Mouse (Mus musculus) embryonic facial prominence, embryonic 15.5 days (tissue): ENCODE data around the gene Olfr67. TPM values are rescaled to one million over a fixed set of nuclear protein-coding genes. Genes with fewer than 3 reads are reported as not detected.
"Not testable (repeated sequence)": the region's sequence is repeated elsewhere in the genome, so short reads cannot be mapped to it uniquely, and the experiment has no call there.

ENCODE experiments used
- ATAC-seq: fragments of 200-750 bp; cut with Nextera tagmentation; 2 replicates; pipeline ENCODE4 v1.8.0; 2017; ENCODE audit warnings: low read depth, moderate TSS enrichment; ENCODE audit not compliant: insufficient number of reproducible peaks, low FRiP score, low TSS enrichment
- H3K27ac ChIP-seq: fragments of 300-500 bp; sonication (generic); replicated peaks from 2 replicates; pipeline ENCODE4 v1.5.1; 2015; ENCODE audit warnings: mild to moderate bottlenecking, inconsistent platforms
- H3K27me3 ChIP-seq: fragments of 300-500 bp; sonication (generic); 2 replicates; pipeline ENCODE4 v1.6.1; 2015; ENCODE audit warnings: inconsistent platforms
- H3K36me3 ChIP-seq: fragments of 300-500 bp; sonication (generic); 2 replicates; pipeline ENCODE4 v1.6.1; 2015; ENCODE audit warnings: mild to moderate bottlenecking, inconsistent platforms
- H3K4me1 ChIP-seq: fragments of 300-500 bp; sonication (generic); 2 replicates; pipeline ENCODE4 v1.6.1; 2015; ENCODE audit warnings: inconsistent platforms
- H3K4me2 ChIP-seq: fragments of 300-500 bp; sonication (generic); replicated peaks from 2 replicates; pipeline ENCODE4 v1.6.1; 2015; ENCODE audit warnings: mild to moderate bottlenecking, inconsistent platforms
- H3K4me3 ChIP-seq: fragments of 300-500 bp; sonication (generic); replicated peaks from 2 replicates; pipeline ENCODE4 v1.5.1; 2015; ENCODE audit warnings: mild to moderate bottlenecking, inconsistent platforms
- H3K9ac ChIP-seq: fragments of 300-500 bp; sonication (generic); 2 replicates; pipeline ENCODE4 v1.6.1; 2015; ENCODE audit warnings: inconsistent platforms
- H3K9me3 ChIP-seq: fragments of 300-500 bp; sonication (generic); replicated peaks from 2 replicates; pipeline ENCODE4 v1.6.1; 2016; ENCODE audit warnings: inconsistent platforms
- WGBS: fragments of 180-500 bp; shearing (Covaris S2); methylation state at CpG from one replicate; pipeline ENCODE4 v1.1.7; 2015; 5-methylcytosine and 5-hydroxymethylcytosine counted together
- polyA plus RNA-seq: library from polyadenylated mRNA; unstranded; fragments of >200 nt; fragmentation: Nextera tagmentation; extraction: Ambion mirVana; gene quantifications from 2 replicates; pipeline ENCODE4 v1.2.1, GENCODE M21; 2015

The Olfr67 gene
- polyA plus RNA-seq, 1 experiment from 2014 or later, result not detected

GRCm38 (mm10) chr7:103811223-103811845 is 19.7 kb upstream of the Olfr67 start:
- H3K9ac ChIP-seq, result no peak overlapping the region
- H3K27ac ChIP-seq, result no peak overlapping the region
- no peaks in the 10 kb centered on the region for H3K4me1 ChIP-seq
- no peak overlapping the region for H3K4me2 ChIP-seq
- no peaks in the 10 kb centered on the region for H3K27me3 ChIP-seq
- no peak for ATAC-seq
- WGBS, result 82% methylated on average over 1 of the region's 1 CpGs
- H3K9me3 ChIP-seq, result no peaks in the 10 kb centered on the region
- no peak overlapping the region for H3K4me3 ChIP-seq
- H3K36me3 ChIP-seq, result no peaks in the 10 kb centered on the region

GRCm38 (mm10) chr7:103810746-103811145 is 19.1 kb upstream of the Olfr67 start:
- Histone ChIP-seq H3K9ac (no peak overlapping the region), H3K4me2 (no peak overlapping the region), H3K9me3 (no peaks in the 10 kb centered on the region), H3K27me3 (no peaks in the 10 kb centered on the region), H3K36me3 (no peaks in the 10 kb centered on the region), H3K27ac (no peak overlapping the region), H3K4me1 (no peaks in the 10 kb centered on the region), H3K4me3 (no peak overlapping the region)
- ATAC-seq, result no peak
- 75% methylated on average over 3 of the region's 3 CpGs for WGBS

DNA sequence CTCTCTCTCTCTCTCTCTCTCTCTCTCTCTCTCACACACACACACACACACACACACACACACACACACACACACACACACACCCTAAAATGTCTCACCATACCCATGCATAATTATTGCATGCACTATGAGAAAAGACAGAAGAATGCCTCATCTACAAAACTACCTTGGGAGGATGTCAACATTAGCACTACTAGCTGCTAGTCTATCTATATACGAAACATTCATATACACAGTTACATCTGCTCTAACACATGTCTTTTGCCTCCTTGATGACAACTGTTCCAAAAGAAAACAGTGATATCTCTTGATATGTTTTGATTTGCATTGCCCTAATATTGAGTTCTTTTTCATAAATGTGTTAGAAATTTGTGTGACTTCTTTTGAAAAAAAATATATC is 18.7 kb upstream of the Olfr67 start:
- WGBS, result 79% methylated on average over 1 of the region's 1 CpGs
- Histone ChIP-seq H3K9me3 (no peaks in the 10 kb centered on the region), H3K9ac (no peak overlapping the region), H3K27ac (no peak overlapping the region), H3K27me3 (no peaks in the 10 kb centered on the region), H3K4me1 (no peaks in the 10 kb centered on the region), H3K36me3 (no peaks in the 10 kb centered on the region), H3K4me2 (no peak overlapping the region), H3K4me3 (no peak overlapping the region)
- ATAC-seq, result no peak

GRCm38 (mm10) chr7:103809801-103810155 is 18.2 kb upstream of the Olfr67 start:
- Histone ChIP-seq H3K36me3 (no peaks in the 10 kb centered on the region), H3K9ac (no peak overlapping the region), H3K4me3 (no peak overlapping the region), H3K9me3 (no peaks in the 10 kb centered on the region), H3K27me3 (no peaks in the 10 kb centered on the region), H3K4me1 (no peaks in the 10 kb centered on the region), H3K27ac (no peak overlapping the region), H3K4me2 (no peak overlapping the region)
- ATAC-seq, result no peak
- 50% methylated on average over 1 of the region's 1 CpGs for WGBS

- H3K36me3 ChIP-seq, result no peaks in the 10 kb centered on the region
- H3K9ac ChIP-seq, result no peak overlapping the region
- H3K9me3 ChIP-seq, result no peaks in the 10 kb centered on the region
- no peaks in the 10 kb centered on the region for H3K4me1 ChIP-seq
- 73% methylated on average over 5 of the region's 5 CpGs for WGBS
- ATAC-seq, result no peak
- H3K4me3 ChIP-seq, result no peak overlapping the region
- no peaks in the 10 kb centered on the region for H3K27me3 ChIP-seq
- no peak overlapping the region for H3K27ac ChIP-seq
- H3K4me2 ChIP-seq, result no peak overlapping the region
Measured at GRCm38 (mm10) chr7:103808971-103809800, 17.6 kb upstream of the Olfr67 start.

- not testable (repeated sequence) for H3K9ac ChIP-seq, H3K4me3 ChIP-seq, H3K4me2 ChIP-seq, H3K4me1 ChIP-seq, H3K9me3 ChIP-seq, H3K27ac ChIP-seq, H3K27me3 ChIP-seq, ATAC-seq, H3K36me3 ChIP-seq
- WGBS, result 75% methylated on average over 2 of the region's 2 CpGs
Measured at GRCm38 (mm10) chr7:103808120-103808519, 16.5 kb upstream of the Olfr67 start.

DNA sequence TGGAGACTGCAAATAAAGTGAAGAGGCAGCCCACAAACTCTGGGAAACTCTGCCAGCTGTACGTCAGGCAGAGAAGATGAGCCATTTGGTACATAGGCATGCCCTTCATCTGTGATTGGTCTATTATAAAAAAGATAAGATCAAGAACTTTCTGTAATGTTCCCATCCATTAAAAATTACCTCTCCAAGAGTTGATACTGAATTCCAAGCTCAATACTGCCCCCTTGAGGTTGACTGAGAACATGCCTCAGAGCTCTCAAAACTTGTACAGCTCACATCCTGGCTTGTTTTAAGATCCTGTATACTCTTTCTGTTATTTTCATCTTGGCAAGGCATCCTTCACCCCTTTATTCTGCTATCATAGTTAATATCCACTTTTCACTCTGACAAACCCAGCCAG is 15.2 kb upstream of the Olfr67 start:
- H3K27ac ChIP-seq, result no peak overlapping the region
- H3K4me1 ChIP-seq, result no peaks in the 10 kb centered on the region
- no peak for ATAC-seq
- no peak overlapping the region for H3K4me3 ChIP-seq
- H3K9me3 ChIP-seq, result no peaks in the 10 kb centered on the region
- H3K4me2 ChIP-seq, result no peak overlapping the region
- H3K36me3 ChIP-seq, result no peaks in the 10 kb centered on the region
- no peak overlapping the region for H3K9ac ChIP-seq
- no peaks in the 10 kb centered on the region for H3K27me3 ChIP-seq
- 52% methylated on average over 1 of the region's 1 CpGs for WGBS

GRCm38 (mm10) chr7:103792669-103793388 is 1.2 kb upstream of the Olfr67 start:
- no peak overlapping the region for H3K27ac ChIP-seq
- WGBS, result 21% methylated on average over 4 of the region's 4 CpGs
- no peak for ATAC-seq

DNA sequence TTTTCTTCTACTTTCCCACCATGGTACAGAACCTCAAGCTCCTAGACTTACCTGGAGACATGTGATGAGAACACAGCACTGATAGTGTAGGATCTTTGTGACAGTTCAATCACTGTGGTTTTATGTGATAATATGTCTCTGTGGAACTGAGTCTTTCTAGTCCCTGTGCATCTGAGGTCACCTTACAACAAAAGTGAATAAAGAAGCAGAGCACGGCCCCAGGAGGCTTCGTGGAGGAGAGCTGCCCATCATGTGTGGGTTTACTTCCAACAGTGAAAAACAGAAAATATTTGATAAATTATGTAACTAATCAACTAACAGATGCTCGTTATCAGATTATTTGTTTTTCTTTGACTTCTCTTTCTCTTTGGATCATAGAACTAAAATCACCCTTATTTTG is 12.0 kb downstream of the Olfr67 start, which contains the start of gene Olfr68:
Gene Olfr68 (minus strand): TSS at position 101 of the 400 bp plus-strand sequence.
- Histone ChIP-seq H3K27ac (no peak within 1 kb of the TSS), H3K9ac (no peak within 1 kb of the TSS), H3K4me1 (no peaks in the 10 kb centered on the region), H3K27me3 (no peaks in the 10 kb centered on the region), H3K36me3 (no peaks in the 10 kb centered on the region), H3K4me3 (no peak within 1 kb of the TSS), H3K9me3 (no peaks in the 10 kb centered on the region), H3K4me2 (no peak within 1 kb of the TSS)
- ATAC-seq, result no peak
- WGBS, result 74% methylated on average over 3 of the region's 3 CpGs

More at GRCm38 (mm10) chr7:103792669-103793388, 1.2 kb upstream of the Olfr67 start:
- Histone ChIP-seq H3K36me3 (no peaks in the 10 kb centered on the region), H3K27me3 (no peaks in the 10 kb centered on the region), H3K4me1 (no peaks in the 10 kb centered on the region), H3K9ac (no peak overlapping the region), H3K4me2 (no peak overlapping the region), H3K9me3 (no peaks in the 10 kb centered on the region), H3K4me3 (no peak overlapping the region)

GRCm38 (mm10) chr7:103777652-103778051 is 14.0 kb downstream of the Olfr67 start:
- H3K4me3 ChIP-seq, H3K36me3 ChIP-seq, ATAC-seq, H3K4me2 ChIP-seq, H3K4me1 ChIP-seq, H3K9me3 ChIP-seq, H3K9ac ChIP-seq, H3K27me3 ChIP-seq, H3K27ac ChIP-seq: not testable (repeated sequence)
- 82% methylated on average over 4 of the region's 4 CpGs for WGBS

- no peak within 1 kb of the TSS for H3K27ac ChIP-seq
- no peak within 1 kb of the TSS for H3K4me3 ChIP-seq
- WGBS, result 62% methylated on average over 2 of the region's 2 CpGs
- H3K9me3 ChIP-seq, result no peaks in the 10 kb centered on the region
- no peak within 1 kb of the TSS for H3K4me2 ChIP-seq
- no peaks in the 10 kb centered on the region for H3K36me3 ChIP-seq
- H3K4me1 ChIP-seq, result no peaks in the 10 kb centered on the region
- ATAC-seq, result no peak
- no peak within 1 kb of the TSS for H3K9ac ChIP-seq
- no peaks in the 10 kb centered on the region for H3K27me3 ChIP-seq
Measured at GRCm38 (mm10) chr7:103771494-103771893, 20.1 kb downstream of the Olfr67 start, which contains the start of gene Olfr69. TSS of gene Olfr69 (minus strand) at chr7:103771594.
